ENCODE assay signal across 8 mouse cellular contexts in the genomic region with DNA sequence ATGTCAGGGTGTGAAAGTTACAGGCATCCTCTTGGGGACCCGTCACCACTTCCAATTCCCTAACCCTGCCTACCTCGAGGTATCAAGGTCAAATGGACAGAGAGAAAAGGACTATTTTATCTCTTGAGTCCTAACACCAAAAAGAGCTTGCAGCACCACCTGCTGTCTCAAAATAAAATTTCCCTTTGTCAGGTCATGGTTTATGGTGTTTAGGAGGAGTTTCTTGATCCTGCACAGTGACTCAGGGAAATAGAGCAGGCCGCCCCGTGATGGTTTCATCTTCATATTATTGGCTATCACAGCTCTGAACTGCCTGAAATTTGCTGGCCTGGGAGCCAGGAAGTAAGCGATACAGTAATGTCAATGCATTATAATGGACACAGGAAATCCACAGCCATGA. TPM values are rescaled to one million over a fixed set of nuclear protein-coding genes. Genes with fewer than 3 reads are reported as not detected.
DNase-seq lines count a peak whose midpoint lies in the region; ATAC-seq and TF ChIP-seq lines count a peak whose summit lies in the region.

No protein-coding gene starts in this region.

- peaks cover 5% of the 10 kb centered on the region for H3K4me1 ChIP-seq in heart, embryonic 11.5 days (ENCODE audit: control insufficient read depth, insufficient read depth, low read length)
- H3K4me1 ChIP-seq in kidney, postnatal 0 days (replicated peaks; ENCODE audit: insufficient read depth, low read length): no peaks in the 10 kb centered on the region

- H3K27me3 ChIP-seq in heart, embryonic 11.5 days (ENCODE audit: control insufficient read depth, insufficient read depth, low read length): no peaks in the 10 kb centered on the region
- no peaks in the 10 kb centered on the region for H3K27me3 ChIP-seq in kidney, postnatal 0 days (ENCODE audit: insufficient read depth, low read length)

- H3K4me2 ChIP-seq in heart, embryonic 11.5 days: no peak overlapping the region
- no peak overlapping the region for H3K4me2 ChIP-seq in kidney, postnatal 0 days (ENCODE audit: low read length)

- H3K9ac ChIP-seq in heart, embryonic 11.5 days (ENCODE audit: low read depth, low read length): no peak overlapping the region
- no peak overlapping the region for H3K9ac ChIP-seq in kidney, postnatal 0 days (ENCODE audit: low read depth, low read length)

- no peak overlapping the region for H3K27ac ChIP-seq in heart, embryonic 11.5 days (ENCODE audit: low read depth, low read length)
- no peak overlapping the region for H3K27ac ChIP-seq in kidney, postnatal 0 days

- H3K36me3 ChIP-seq in heart, embryonic 11.5 days (ENCODE audit: control insufficient read depth, insufficient read depth, low read length): no peaks in the 10 kb centered on the region
- H3K36me3 ChIP-seq in kidney, postnatal 0 days (ENCODE audit: insufficient read depth, low read length): no peaks in the 10 kb centered on the region

- peak; percentile 47 to 76 for DNase-seq in heart, adult 18-20 months
- DNase-seq in 3T3-L1 (ENCODE audit: low read depth, low spot score): peak; percentile 90
- peak; percentile 16 for DNase-seq in adrenal gland, adult 8-10 months
- peak; percentile 42 for DNase-seq in embryo, embryonic 9.5 days (ENCODE audit: extremely low spot score)
- peak; percentile 71 for DNase-seq in kidney, postnatal 0 days (ENCODE audit: low spot score)
- DNase-seq in naive thymus-derived CD4-positive, alpha-beta T cell, adult 2 months (ENCODE audit: low read depth): peak; percentile 9
- DNase-seq in spleen, postnatal 4 days (ENCODE audit: low spot score in 2 of 2): no peak

- H3K4me3 ChIP-seq in heart, embryonic 11.5 days (ENCODE audit: low read depth, low read length): no peak overlapping the region
- H3K4me3 ChIP-seq in kidney, postnatal 0 days (replicated peaks; ENCODE audit: low read depth, low read length): no peak overlapping the region

- no peaks in the 10 kb centered on the region for H3K9me3 ChIP-seq in heart, embryonic 11.5 days (replicated peaks; ENCODE audit: control insufficient read depth, low read length)
- H3K9me3 ChIP-seq in kidney, postnatal 0 days (replicated peaks; ENCODE audit: low read length): no peaks in the 10 kb centered on the region

- no peak for ATAC-seq in heart, embryonic 11.5 days (replicated peaks; ENCODE audit: insufficient number of reproducible peaks, low FRiP score, low TSS enrichment)
- no peak for ATAC-seq in kidney, postnatal 0 days (replicated peaks; ENCODE audit: low FRiP score, low read depth)

- TF ChIP-seq CTCF in kidney, postnatal 0 days (IDR thresholded peaks at IDR 0.05; ENCODE audit: low read depth): peak; percentile 79

- WGBS in heart, embryonic 11.5 days (ENCODE audit: insufficient replicate concordance): 47% methylated on average over 5 of the region's 5 CpGs
- 32% methylated on average over 5 of the region's 5 CpGs for WGBS in kidney, postnatal 0 days

RNA-seq across cellular contexts. Expression of a gene that starts 56.6 kb away (rescaled TPM):
- total RNA-seq in heart, adult 18-20 months (2021): 100 to 1,000 TPM; 378 TPM
- polyA plus RNA-seq in heart, embryonic 11.5 days (2014; fragmentation: Nextera tagmentation; extraction: Ambion mirVana): 24.5 and 26.9 TPM in 2 replicates
- 100 to 1,000 TPM; 141 to 240 (median 190) TPM for total RNA-seq in adrenal gland, adult 8-10 months (2022)
- polyA plus RNA-seq in kidney, postnatal 0 days (2015; fragmentation: Nextera tagmentation; extraction: Ambion mirVana): 22.4 and 24.0 TPM in 2 replicates

RNA-seq across cellular contexts. Expression of a gene that starts 57.0 kb away (rescaled TPM):
- 1 to 10 TPM; 1.9 to 2.0 TPM for total RNA-seq in heart, adult 18-20 months (2021)
- polyA plus RNA-seq in heart, embryonic 11.5 days (2014; fragmentation: Nextera tagmentation; extraction: Ambion mirVana): 4.3 and 4.5 TPM in 2 replicates
- 1 to 10 TPM; 1.2 to 2.4 (median 1.4) TPM for total RNA-seq in adrenal gland, adult 8-10 months (2022)
- 0.32 and 0.33 TPM in 2 replicates for polyA plus RNA-seq in kidney, postnatal 0 days (2015; fragmentation: Nextera tagmentation; extraction: Ambion mirVana)

Comparison
In these comparisons a context has a peak if more than half of its experiments do, and no peak if none do; other contexts are left out.
1. DNase-seq: peak in heart, adult 18-20 months (2 of 2), 3T3-L1 (single experiment), adrenal gland, adult 8-10 months (single experiment), embryo, embryonic 9.5 days (single experiment), kidney, postnatal 0 days (single experiment) and naive thymus-derived CD4-positive, alpha-beta T cell, adult 2 months (single experiment); none in spleen, postnatal 4 days (0 of 2).